Mouse (Mus musculus): ENCODE measurements around the gene Secisbp2. TPM values are rescaled to one million over a fixed set of nuclear protein-coding genes. Genes with fewer than 3 reads are reported as not detected.
A peak's percentile ranks its signal among the peaks of the same experiment; 100 is the strongest.
"Not testable (repeated sequence)": the region's sequence is repeated elsewhere in the genome, so short reads cannot be mapped to it uniquely, and the experiment has no call there.

Secisbp2 gene
- polyA plus RNA-seq, 1 experiment from 2014 or later = 28.1 TPM

DNA sequence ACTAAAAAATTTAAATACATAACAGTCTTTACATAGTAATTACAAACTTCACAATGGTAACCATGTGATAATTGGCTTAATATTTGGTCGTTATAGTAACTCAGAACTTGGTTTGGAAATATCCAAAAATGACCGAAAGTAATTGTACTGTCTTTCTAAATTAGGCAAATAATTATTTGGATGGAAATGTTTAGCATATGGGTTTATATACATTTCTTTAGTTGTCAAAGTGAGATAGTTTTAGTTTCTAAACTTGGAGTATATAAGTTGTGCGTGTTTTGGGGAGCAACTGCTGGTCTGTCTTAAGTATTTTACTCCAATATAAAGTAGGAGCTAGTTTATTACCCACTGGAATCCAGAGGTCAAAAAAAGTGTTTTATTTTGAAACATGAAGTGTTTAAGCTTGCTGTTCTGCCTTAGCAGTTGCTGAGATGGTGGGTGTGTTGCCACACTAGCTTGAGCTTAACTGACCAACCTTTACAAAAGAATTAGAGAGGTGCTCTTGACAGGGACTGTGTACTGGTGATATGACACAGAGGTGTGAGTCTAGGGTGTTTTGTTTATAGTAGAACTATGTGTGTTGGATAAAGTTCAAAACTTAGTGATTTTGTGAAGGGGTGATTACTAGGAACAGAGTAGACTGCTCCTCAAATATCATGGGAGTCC, 5.0 kb upstream of the Secisbp2 start:
- peak overlapping the region; percentile 98; the same call in 1 of the 2 replicates for H3K27ac ChIP-seq
- H3K27me3 ChIP-seq (ENCODE audit: poor library complexity, severe bottlenecking) = no peaks in the 10 kb centered on the region
- H3K4me1 ChIP-seq = peaks cover 55% of the 10 kb centered on the region
- DNase-seq (ENCODE audit: extremely low spot score, low spot score) = no peak
- 21% methylated on average over 3 of the region's 3 CpGs for WGBS
- peak overlapping the region; percentile 85 for H3K4me3 ChIP-seq
- peaks cover 18% of the 10 kb centered on the region for H3K36me3 ChIP-seq (replicated peaks)
- H3K9me3 ChIP-seq = no peaks in the 10 kb centered on the region

- H3K9me3 ChIP-seq = no peaks in the 10 kb centered on the region
- peaks cover 23% of the 10 kb centered on the region for H3K36me3 ChIP-seq (replicated peaks)
- peak overlapping the region; percentile 85 for H3K4me3 ChIP-seq
- WGBS = 95% methylated on average over 3 of the region's 3 CpGs
- H3K4me1 ChIP-seq = peaks cover 58% of the 10 kb centered on the region
- H3K27me3 ChIP-seq (ENCODE audit: poor library complexity, severe bottlenecking) = no peaks in the 10 kb centered on the region
- no peak for DNase-seq (ENCODE audit: extremely low spot score, low spot score)
- H3K27ac ChIP-seq = no peak overlapping the region
Measured at GRCm38 (mm10) chr13:51647770-51648169, 3.7 kb upstream of the Secisbp2 start.

DNA sequence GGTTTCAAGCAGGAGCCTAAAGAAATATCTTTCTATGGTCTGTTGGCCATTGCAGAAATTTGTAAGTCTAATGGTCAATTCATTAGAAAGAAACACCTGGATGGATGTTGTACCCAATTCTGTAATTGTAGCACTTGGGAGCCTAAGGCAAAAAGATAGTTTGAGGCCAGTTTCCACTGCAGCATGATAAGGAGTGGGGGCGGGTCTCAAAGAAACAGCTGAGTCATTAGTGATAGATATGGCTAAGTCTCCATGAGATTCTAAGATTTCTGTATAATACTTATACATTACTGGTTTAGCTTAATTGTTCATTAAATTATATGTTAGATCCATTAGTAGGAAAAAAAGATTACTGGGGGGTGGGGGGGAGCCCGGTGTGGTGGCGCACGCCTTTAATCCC, 3.3 kb upstream of the Secisbp2 start:
- Histone ChIP-seq H3K27me3 (ENCODE audit: poor library complexity, severe bottlenecking) (no peaks in the 10 kb centered on the region), H3K4me3 (peak overlapping the region; percentile 85; the same call in 1 of the 2 replicates), H3K27ac (no peak overlapping the region), H3K9me3 (no peaks in the 10 kb centered on the region), H3K36me3 (replicated peaks) (peaks cover 27% of the 10 kb centered on the region), H3K4me1 (peaks cover 59% of the 10 kb centered on the region)
- no peak for DNase-seq (ENCODE audit: extremely low spot score, low spot score)
- WGBS = 89% methylated on average over 4 of the region's 4 CpGs

GRCm38 (mm10) chr13:51649740-51650139, 1.8 kb upstream of the Secisbp2 start:
- no peak overlapping the region for H3K27ac ChIP-seq
- WGBS = 60% methylated on average over 1 of the region's 1 CpGs
- no peaks in the 10 kb centered on the region for H3K27me3 ChIP-seq (ENCODE audit: poor library complexity, severe bottlenecking)
- no peaks in the 10 kb centered on the region for H3K9me3 ChIP-seq
- no peak overlapping the region for H3K4me3 ChIP-seq
- no peak for DNase-seq (ENCODE audit: extremely low spot score, low spot score)
- peaks cover 54% of the 10 kb centered on the region for H3K4me1 ChIP-seq
- H3K36me3 ChIP-seq (replicated peaks) = peaks cover 42% of the 10 kb centered on the region

DNA sequence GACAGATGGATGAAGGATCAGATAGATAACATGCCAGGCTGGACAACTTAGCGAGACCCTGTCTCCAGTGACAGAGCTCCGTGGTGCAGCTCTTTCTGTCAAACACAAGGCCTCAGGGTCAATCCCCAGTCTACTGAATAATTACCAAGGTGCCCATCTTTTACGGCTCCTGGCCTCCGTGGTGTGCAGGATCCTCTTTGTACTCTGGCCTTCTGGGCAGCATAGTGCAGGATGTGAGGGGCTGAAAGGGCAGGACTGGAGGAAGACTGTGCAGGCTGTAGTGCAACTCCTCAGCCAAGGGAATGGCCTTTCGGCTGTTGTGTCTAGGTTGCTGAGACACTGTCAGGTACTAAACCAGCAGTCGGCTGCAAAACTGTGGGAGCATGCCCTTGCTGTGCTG, 1.7 kb downstream of the Secisbp2 start:
- no peak for DNase-seq (ENCODE audit: extremely low spot score, low spot score)
- WGBS = 94% methylated on average over 6 of the region's 6 CpGs
- Histone ChIP-seq H3K9me3 (no peaks in the 10 kb centered on the region), H3K27ac (no peak overlapping the region), H3K4me1 (peaks cover 36% of the 10 kb centered on the region), H3K36me3 (replicated peaks) (peaks cover 77% of the 10 kb centered on the region), H3K4me3 (no peak overlapping the region), H3K27me3 (ENCODE audit: poor library complexity, severe bottlenecking) (no peaks in the 10 kb centered on the region)

DNA sequence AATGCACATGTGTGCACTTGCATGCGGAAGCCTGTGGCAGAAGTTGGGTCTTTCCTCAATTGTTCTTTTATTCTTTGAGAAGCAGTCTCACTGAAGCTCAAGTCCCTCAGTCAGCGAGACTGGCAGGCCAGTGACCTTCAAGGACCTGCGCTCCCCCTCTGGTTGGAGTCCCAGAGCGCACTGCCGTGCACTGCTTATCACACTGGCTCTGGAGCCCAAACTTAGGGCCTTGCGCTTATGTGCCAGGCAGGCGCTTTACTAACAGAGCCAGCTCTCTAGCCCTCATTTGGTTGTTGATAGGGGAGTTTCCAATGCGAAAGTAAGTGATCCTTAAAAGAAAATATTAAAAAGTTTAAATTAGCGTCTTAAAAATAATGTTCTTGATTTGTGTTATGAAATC, 2.5 kb downstream of the Secisbp2 start:
- no peak overlapping the region for H3K4me3 ChIP-seq
- peaks cover 28% of the 10 kb centered on the region for H3K4me1 ChIP-seq
- no peak for DNase-seq (ENCODE audit: extremely low spot score, low spot score)
- H3K27ac ChIP-seq = no peak overlapping the region
- H3K9me3 ChIP-seq = no peaks in the 10 kb centered on the region
- H3K36me3 ChIP-seq (replicated peaks) = peaks cover 85% of the 10 kb centered on the region
- H3K27me3 ChIP-seq (ENCODE audit: poor library complexity, severe bottlenecking) = no peaks in the 10 kb centered on the region
- 93% methylated on average over 9 of the region's 9 CpGs for WGBS

- no peaks in the 10 kb centered on the region for H3K9me3 ChIP-seq
- no peak for DNase-seq (ENCODE audit: extremely low spot score, low spot score)
- 94% methylated on average over 13 of the region's 13 CpGs for WGBS
- H3K27me3 ChIP-seq (ENCODE audit: poor library complexity, severe bottlenecking) = no peaks in the 10 kb centered on the region
- no peak overlapping the region for H3K4me3 ChIP-seq
- no peak overlapping the region for H3K27ac ChIP-seq
- H3K4me1 ChIP-seq = peaks cover 10% of the 10 kb centered on the region
- peaks cover 93% of the 10 kb centered on the region for H3K36me3 ChIP-seq (replicated peaks)
Measured at GRCm38 (mm10) chr13:51656516-51657235, 5.2 kb downstream of the Secisbp2 start.

DNA sequence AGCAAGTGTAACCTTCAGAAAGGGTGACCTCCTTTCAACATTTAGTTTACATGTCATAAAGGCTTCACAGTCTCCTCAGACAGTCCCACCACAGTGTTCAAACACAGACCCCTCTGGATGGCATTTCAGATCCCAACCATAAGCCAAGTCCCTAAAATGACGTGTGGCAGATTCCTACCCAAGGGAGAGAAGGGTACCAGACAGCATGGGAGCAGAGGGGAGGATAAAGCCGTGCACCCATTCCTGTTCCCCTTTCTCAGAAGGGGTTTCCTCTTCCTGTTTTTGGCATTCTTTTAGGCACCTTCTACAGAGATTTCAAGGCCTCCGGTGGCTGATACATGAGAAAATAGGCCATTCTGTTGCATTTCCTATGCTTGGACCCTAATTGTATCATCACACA, 6.6 kb downstream of the Secisbp2 start:
- H3K4me3 ChIP-seq = no peak overlapping the region
- 94% methylated on average over 3 of the region's 3 CpGs for WGBS
- peaks cover 99% of the 10 kb centered on the region for H3K36me3 ChIP-seq (replicated peaks)
- no peaks in the 10 kb centered on the region for H3K27me3 ChIP-seq (ENCODE audit: poor library complexity, severe bottlenecking)
- no peaks in the 10 kb centered on the region for H3K4me1 ChIP-seq
- no peak overlapping the region for H3K27ac ChIP-seq
- no peak for DNase-seq (ENCODE audit: extremely low spot score, low spot score)
- no peaks in the 10 kb centered on the region for H3K9me3 ChIP-seq

- Histone ChIP-seq H3K4me3 (no peak overlapping the region), H3K4me1 (no peaks in the 10 kb centered on the region), H3K27ac (no peak overlapping the region), H3K36me3 (replicated peaks) (peaks cover 97% of the 10 kb centered on the region), H3K9me3 (no peaks in the 10 kb centered on the region), H3K27me3 (ENCODE audit: poor library complexity, severe bottlenecking) (no peaks in the 10 kb centered on the region)
- WGBS = 95% methylated on average over 7 of the region's 7 CpGs
- DNase-seq (ENCODE audit: extremely low spot score, low spot score) = no peak
Measured at GRCm38 (mm10) chr13:51659573-51659972, 8.1 kb downstream of the Secisbp2 start.

- WGBS = 92% methylated on average over 2 of the region's 2 CpGs
- DNase-seq (ENCODE audit: extremely low spot score, low spot score) = no peak
- H3K27ac ChIP-seq = no peak overlapping the region
- H3K27me3 ChIP-seq (ENCODE audit: poor library complexity, severe bottlenecking) = no peaks in the 10 kb centered on the region
- no peaks in the 10 kb centered on the region for H3K9me3 ChIP-seq
- H3K36me3 ChIP-seq (replicated peaks) = peaks cover 97% of the 10 kb centered on the region
- no peak overlapping the region for H3K4me3 ChIP-seq
- no peaks in the 10 kb centered on the region for H3K4me1 ChIP-seq
Measured at GRCm38 (mm10) chr13:51663561-51663960, 12.1 kb downstream of the Secisbp2 start.

DNA sequence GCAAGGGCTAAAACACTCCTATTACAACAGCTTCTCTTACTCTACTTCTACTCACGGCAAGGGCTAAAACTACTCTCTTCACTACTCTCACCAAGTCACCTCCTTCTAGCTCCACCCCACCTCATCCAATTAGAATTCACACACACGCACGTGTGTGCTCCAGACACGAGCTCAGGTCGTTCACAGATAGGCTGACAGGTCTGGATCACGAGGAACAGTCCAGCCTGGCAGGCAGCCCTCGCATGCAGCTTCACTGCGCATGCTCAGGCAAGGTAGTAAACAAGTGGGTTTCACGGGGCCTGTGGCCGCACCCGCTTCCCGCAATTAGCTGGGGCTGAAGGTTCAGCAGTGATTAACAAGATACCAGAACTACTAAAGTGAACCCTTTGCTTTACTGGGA, 16.7 kb downstream of the Secisbp2 start:
- H3K36me3 ChIP-seq (replicated peaks) = peaks cover 93% of the 10 kb centered on the region
- not testable (repeated sequence) for H3K9me3 ChIP-seq; H3K4me1 ChIP-seq; H3K4me3 ChIP-seq; H3K27ac ChIP-seq; DNase-seq (ENCODE audit: extremely low spot score, low spot score); H3K27me3 ChIP-seq (ENCODE audit: poor library complexity, severe bottlenecking)
- WGBS = 93% methylated on average over 12 of the region's 12 CpGs

- Histone ChIP-seq H3K9me3 (no peaks in the 10 kb centered on the region), H3K27ac (no peak overlapping the region), H3K27me3 (ENCODE audit: poor library complexity, severe bottlenecking) (no peaks in the 10 kb centered on the region), H3K4me1 (no peaks in the 10 kb centered on the region), H3K36me3 (replicated peaks) (peaks cover 96% of the 10 kb centered on the region), H3K4me3 (no peak overlapping the region)
- no peak for DNase-seq (ENCODE audit: extremely low spot score, low spot score)
- 91% methylated on average over 4 of the region's 4 CpGs for WGBS
Measured at GRCm38 (mm10) chr13:51676641-51677040, 25.1 kb downstream of the Secisbp2 start.

- WGBS = 95% methylated on average over 12 of the region's 12 CpGs
- DNase-seq (ENCODE audit: extremely low spot score, low spot score) = no peak
- no peaks in the 10 kb centered on the region for H3K9me3 ChIP-seq
- no peak overlapping the region for H3K27ac ChIP-seq
- no peaks in the 10 kb centered on the region for H3K4me1 ChIP-seq
- no peaks in the 10 kb centered on the region for H3K27me3 ChIP-seq (ENCODE audit: poor library complexity, severe bottlenecking)
- H3K4me3 ChIP-seq = no peak overlapping the region
- peaks cover 96% of the 10 kb centered on the region for H3K36me3 ChIP-seq (replicated peaks)
Measured at GRCm38 (mm10) chr13:51677041-51677440, 25.5 kb downstream of the Secisbp2 start.
